10 mouse cellular contexts compared by ENCODE assay signal in the genomic region with DNA sequence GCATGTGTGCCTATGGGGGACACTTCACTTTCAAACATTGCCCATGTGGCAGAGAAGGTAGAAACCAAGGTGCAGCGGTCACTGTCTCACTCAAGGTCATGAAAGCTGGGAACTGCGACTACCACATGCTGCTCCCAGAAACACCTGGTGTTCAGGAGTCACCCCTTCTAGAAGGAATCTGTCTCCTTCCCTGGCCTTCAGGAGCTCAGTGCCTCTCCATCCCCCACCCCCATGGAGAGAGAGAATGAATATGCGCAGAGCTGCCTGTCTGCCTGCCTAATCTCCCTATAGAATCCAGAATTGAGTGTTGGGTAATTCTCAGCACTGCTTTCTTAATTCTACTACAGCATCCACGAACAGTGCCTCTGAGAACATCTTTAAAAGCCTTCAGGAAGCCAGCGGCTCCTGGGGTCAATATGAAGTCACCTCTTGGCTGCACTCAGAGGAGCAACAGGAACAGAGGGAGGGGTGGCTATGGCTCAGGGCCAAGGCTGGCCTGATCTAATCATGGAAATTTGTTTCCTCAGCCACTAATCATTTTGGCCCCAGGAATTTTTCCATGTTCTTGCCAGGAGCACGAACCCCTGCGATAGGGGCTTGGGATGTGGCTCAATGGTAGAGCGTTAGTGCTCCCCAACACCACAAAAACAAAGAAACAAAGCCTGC. TPM values are rescaled to one million over a fixed set of nuclear protein-coding genes. Genes with fewer than 3 reads are reported as not detected.
DNase-seq lines count a peak whose midpoint lies in the region; ATAC-seq and TF ChIP-seq lines count a peak whose summit lies in the region.
"Had no signal": no experiment of that assay in that cellular context is flagged by ENCODE, and none has a peak within 500 bp of the region (broad histone marks: within the 10 kb centered on the region; RNA-seq: fewer than 3 reads in every experiment).

No protein-coding gene starts in this region.

- peaks cover 67% of the 10 kb centered on the region for H3K4me1 ChIP-seq in heart, embryonic 16.5 days (ENCODE audit: control insufficient read depth, insufficient read depth, low read length)
- H3K4me1 ChIP-seq in limb, embryonic 13.5 days, result peaks cover 90% of the 10 kb centered on the region

- DNase-seq in Muller cell, postnatal 12 days (ENCODE audit: inconsistent ontology term), result peak; percentile 78
- DNase-seq in brain, embryonic 14.5 days (ENCODE audit: low read depth), result peak; percentile 52
- DNase-seq in yolk sac, embryonic 10.5 days (ENCODE audit: low spot score), result no peak
- DNase-seq in layer of hippocampus, postnatal 10 days (ENCODE audit: low spot score in 2 of 2), result no peak

- H3K4me2 ChIP-seq in heart, embryonic 16.5 days (ENCODE audit: low read depth, low read length), result peak overlapping the region; percentile 42
- no peak overlapping the region for H3K4me2 ChIP-seq in limb, embryonic 13.5 days (replicated peaks)

- WGBS in heart, embryonic 16.5 days, result 31% methylated on average over 8 of the region's 8 CpGs
- WGBS in limb, embryonic 13.5 days, result 60% methylated on average over 8 of the region's 8 CpGs

- no peaks in the 10 kb centered on the region for H3K9me3 ChIP-seq in heart, embryonic 16.5 days (replicated peaks; ENCODE audit: control insufficient read depth, low read length)
- no peaks in the 10 kb centered on the region for H3K9me3 ChIP-seq in limb, embryonic 13.5 days

- H3K36me3 ChIP-seq in heart, embryonic 16.5 days (ENCODE audit: control insufficient read depth, insufficient read depth), result no peaks in the 10 kb centered on the region
- H3K36me3 ChIP-seq in limb, embryonic 13.5 days, result no peaks in the 10 kb centered on the region

- TF ChIP-seq CTCF in brain, embryonic 14.5 days (IDR thresholded peaks at IDR 0.05; ENCODE audit: borderline replicate concordance, extremely low read depth, insufficient read depth, insufficient read length), result no peak

- no peak overlapping the region for H3K9ac ChIP-seq in heart, embryonic 16.5 days (ENCODE audit: low read length)
- H3K9ac ChIP-seq in limb, embryonic 13.5 days, result no peak overlapping the region

- peak; percentile 56; the same call in 1 of the 2 replicates for ATAC-seq in heart, embryonic 16.5 days (replicated peaks; ENCODE audit: extremely low read depth, insufficient read depth, low FRiP score)
- ATAC-seq in limb, embryonic 13.5 days (ENCODE audit: low FRiP score, low read depth), result no peak
- ATAC-seq in megakaryocyte progenitor cell, adult 5-6 weeks (replicated peaks; ENCODE audit: poor library complexity), result no peak
- no peak for ATAC-seq in granulocyte monocyte progenitor cell, adult 5-6 weeks (replicated peaks; ENCODE audit: poor library complexity, severe bottlenecking)
- ATAC-seq: midbrain, embryonic 16.5 days had no signal

- no peak overlapping the region for H3K4me3 ChIP-seq in heart, embryonic 16.5 days (ENCODE audit: low read length)
- H3K4me3 ChIP-seq in limb, embryonic 13.5 days, result no peak overlapping the region

- H3K27ac ChIP-seq in heart, embryonic 16.5 days (ENCODE audit: low read length), result peak overlapping the region; percentile 96
- H3K27ac ChIP-seq in limb, embryonic 13.5 days, result 0 out of 2 replicates have a peak overlapping the region, but pooled peaks have one; percentile 33

- H3K27me3 ChIP-seq in heart, embryonic 16.5 days (ENCODE audit: control insufficient read depth, insufficient read depth, low read length), result no peaks in the 10 kb centered on the region
- no peaks in the 10 kb centered on the region for H3K27me3 ChIP-seq in limb, embryonic 13.5 days

- TF ChIP-seq POLR2A in brain, embryonic 14.5 days (IDR thresholded peaks at IDR 0.05; ENCODE audit: borderline replicate concordance, extremely low read depth, insufficient read depth, insufficient read length, poor library complexity, severe bottlenecking), result no peak

RNA-seq across cellular contexts. Expression of a gene that starts 24.7 kb away (rescaled TPM):
- 6.4 and 7.4 TPM in 2 replicates for polyA plus RNA-seq in brain, embryonic 14.5 days (2012; rRNA removed)
- 13.5 and 15.8 TPM in 2 replicates for polyA plus RNA-seq in heart, embryonic 16.5 days (2015; fragmentation: Nextera tagmentation; extraction: Ambion mirVana)
- 25.7 and 25.8 TPM in 2 replicates for polyA plus RNA-seq in limb, embryonic 13.5 days (2015; fragmentation: Nextera tagmentation; extraction: Ambion mirVana)
- not detected in 2 replicates for total RNA-seq in megakaryocyte progenitor cell, adult 5-6 weeks (2015)
- 0.14 TPM in 1 of 2 replicates, not detected in the other for total RNA-seq in megakaryocyte progenitor cell, adult 5-6 weeks (2017)
- total RNA-seq in granulocyte monocyte progenitor cell, adult 5-6 weeks (2014; fragmentation: Nextera tagmentation), result not detected in 2 replicates
- total RNA-seq in granulocyte monocyte progenitor cell, adult 5-6 weeks (2017), result not detected in 2 replicates
- total RNA-seq in layer of hippocampus, postnatal 10 days (2021), result 1 to 10 TPM; 2.2 to 2.3 TPM
- total RNA-seq: MEL had no signal

Comparison
In these comparisons a context has a peak if more than half of its experiments do, and no peak if none do; other contexts are left out.
1. DNase-seq: peak in Muller cell, postnatal 12 days (single experiment) and brain, embryonic 14.5 days (single experiment); none in yolk sac, embryonic 10.5 days (single experiment) and layer of hippocampus, postnatal 10 days (0 of 2).